Mouse (Mus musculus): ENCODE data around the gene Hes7.

DNA sequence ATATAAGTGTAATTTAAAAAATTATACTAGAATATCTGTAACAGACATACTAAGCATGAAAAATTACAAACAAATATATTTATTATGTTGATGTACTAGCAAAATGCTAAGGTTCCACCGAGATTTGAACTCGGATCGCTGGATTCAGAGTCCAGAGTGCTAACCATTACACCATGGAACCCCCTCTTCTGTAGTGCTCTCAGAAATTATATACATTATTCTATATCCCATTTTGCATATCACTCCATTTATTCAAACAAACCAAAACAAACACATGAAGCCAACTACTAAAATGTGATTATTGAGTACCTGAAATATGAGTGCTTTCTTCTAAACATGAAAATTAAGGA lies 4.3 kb downstream of the Hes7 start:
- no peak for TF ChIP-seq POLR2A (IDR thresholded peaks at IDR 0.05; ENCODE audit: low read depth, low read length)
- no peak for TF ChIP-seq CTCF (IDR thresholded peaks at IDR 0.05; ENCODE audit: borderline replicate concordance, insufficient read depth, low read length)

Data from embryonic fibroblast, embryonic 13.5 days (primary cell).